Mouse (Mus musculus): ENCODE measurements at regions not wholly inside any gene's neighbourhood (a gene's known extent, or its start where the extent isn't known, plus 50 kb on each side); places are given as distances from the start of the nearest gene placed in this dataset.

- ATAC-seq (replicated peaks; ENCODE audit: poor library complexity, severe bottlenecking), result no peak
Observed at GRCm38 (mm10) chr16:95057596-95057995, 60.1 kb upstream of the Kcnj6 start.

DNA sequence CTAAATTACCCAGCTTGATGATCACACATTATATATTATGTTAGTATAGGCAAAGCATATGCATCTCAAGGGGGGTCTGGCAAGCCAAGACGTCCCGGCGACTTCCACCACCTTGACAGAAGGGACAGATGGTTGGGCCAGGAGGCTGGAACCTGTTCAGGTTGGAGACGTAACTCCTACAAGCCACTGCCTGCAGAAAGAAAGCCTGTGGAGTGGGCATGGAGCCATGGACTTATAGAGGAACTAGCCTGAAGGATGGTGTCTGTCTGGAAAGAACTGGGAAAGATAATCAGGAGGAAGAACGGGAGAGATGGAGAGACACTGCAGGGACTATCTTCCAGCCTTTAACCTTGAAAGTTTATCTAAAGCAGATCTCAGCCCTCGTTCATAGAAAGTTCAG lies 66.9 kb upstream of the Kcnj6 start:
- ATAC-seq (replicated peaks; ENCODE audit: poor library complexity, severe bottlenecking), result no peak

- no peak for ATAC-seq (replicated peaks; ENCODE audit: poor library complexity, severe bottlenecking)
Observed at GRCm38 (mm10) chr16:95066687-95067086, 69.2 kb upstream of the Kcnj6 start.

DNA sequence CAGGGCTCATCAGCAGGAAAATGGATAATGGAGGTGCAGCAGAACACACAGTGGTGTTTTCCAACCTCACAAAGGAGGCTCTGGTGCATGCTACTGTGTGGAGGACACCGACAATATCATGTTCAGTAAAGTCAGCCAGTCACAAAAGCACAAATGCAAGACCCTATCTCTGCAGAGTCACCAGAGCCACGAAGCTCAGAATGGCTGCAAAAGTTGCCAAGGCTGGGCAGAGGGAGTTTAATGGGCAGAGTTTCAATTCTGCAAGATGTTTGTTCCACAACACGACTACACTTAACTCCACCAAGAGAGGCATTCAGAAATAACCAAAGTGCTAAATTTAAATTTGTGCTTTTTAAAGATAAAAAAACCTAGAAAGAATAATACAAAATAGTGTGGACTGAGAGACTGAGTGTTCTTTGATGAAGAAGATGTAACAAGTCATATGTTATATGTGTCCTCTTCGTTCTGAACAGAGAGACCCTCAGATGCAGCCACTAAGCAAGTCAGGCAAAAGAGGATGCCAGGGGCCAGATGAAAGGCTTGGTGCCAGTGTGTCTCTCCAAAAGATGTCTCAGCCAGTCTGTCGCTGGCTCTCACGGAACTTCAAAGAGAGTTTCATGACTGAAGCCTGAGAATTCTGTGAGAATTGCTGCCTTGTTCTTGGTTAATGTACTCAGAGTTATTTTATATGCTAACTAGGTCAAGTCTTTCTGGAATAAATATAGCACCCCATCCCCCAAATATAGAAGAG lies 95.1 kb upstream of the Kcnj6 start:
- ATAC-seq (replicated peaks; ENCODE audit: poor library complexity, severe bottlenecking), result no peak

- peak; percentile 56; the same call in 1 of the 2 replicates for ATAC-seq (replicated peaks; ENCODE audit: poor library complexity, severe bottlenecking)
Observed at GRCm38 (mm10) chr16:95093753-95094152, 96.3 kb upstream of the Kcnj6 start.

DNA sequence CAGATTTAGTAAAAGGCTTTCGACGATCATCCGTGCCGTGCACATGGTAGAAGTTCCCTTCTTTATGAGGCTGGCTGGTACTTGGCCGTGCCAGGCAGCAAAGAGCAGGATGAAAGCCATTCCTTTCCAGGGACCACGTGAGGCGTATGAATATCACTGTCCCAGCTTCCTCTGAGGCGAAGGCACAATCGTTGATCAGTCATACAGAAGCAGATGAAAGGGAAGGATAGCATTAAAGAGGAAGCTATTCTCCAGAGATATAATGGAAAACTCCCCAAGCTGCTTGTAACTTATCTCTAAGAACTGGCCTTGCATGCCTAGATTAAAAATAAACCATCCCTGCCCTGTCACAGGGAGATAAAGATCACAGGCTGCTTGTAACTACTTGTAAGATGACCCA lies 103.5 kb upstream of the Kcnj6 start:
- ATAC-seq (replicated peaks; ENCODE audit: poor library complexity, severe bottlenecking), result no peak

DNA sequence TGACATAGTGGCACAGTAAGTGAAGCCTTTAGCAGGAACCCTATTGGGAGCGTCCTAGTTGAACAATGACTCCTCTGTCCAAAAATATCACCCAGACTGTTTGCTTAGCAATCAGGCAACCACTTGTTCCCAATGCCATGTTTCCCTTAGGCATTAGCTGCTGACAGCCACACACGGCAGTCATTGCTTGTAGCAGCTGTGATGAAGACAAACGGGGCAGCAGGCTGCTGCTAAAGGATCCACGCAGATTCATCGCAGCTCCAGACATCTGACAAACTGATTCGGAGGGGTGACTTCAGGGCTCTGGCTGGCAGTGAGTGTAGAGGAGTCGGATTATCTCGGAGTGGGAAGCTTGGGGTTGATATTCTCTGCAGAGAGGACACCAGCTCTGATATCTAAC lies 120.0 kb upstream of the Kcnj6 start:
- no peak for ATAC-seq (replicated peaks; ENCODE audit: poor library complexity, severe bottlenecking)

DNA sequence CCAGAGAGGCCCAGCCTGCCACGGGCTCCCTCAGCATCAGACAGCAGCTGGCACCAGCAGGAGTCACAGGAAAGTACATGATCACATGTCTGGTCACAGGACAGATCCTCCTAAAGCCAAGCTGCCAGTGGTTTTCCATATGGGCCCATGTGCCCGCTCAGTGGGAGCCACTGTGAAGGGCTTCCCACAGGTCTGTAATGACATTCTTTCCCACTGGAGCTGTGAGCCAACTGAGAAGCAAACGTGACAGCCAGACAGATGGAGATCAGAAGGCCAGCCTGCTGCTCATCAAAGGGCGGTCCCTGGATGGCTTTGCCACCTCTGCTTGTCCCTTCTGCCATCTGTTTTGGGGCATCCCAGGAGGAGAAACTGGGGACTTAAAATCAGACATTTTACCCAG lies 121.8 kb upstream of the Kcnj6 start:
- ATAC-seq (replicated peaks; ENCODE audit: poor library complexity, severe bottlenecking), result no peak

GRCm38 (mm10) chr16:95122048-95122447 lies 124.5 kb upstream of the Kcnj6 start:
- no peak for ATAC-seq (replicated peaks; ENCODE audit: poor library complexity, severe bottlenecking)

GRCm38 (mm10) chr16:95127616-95128015 lies 129.7 kb upstream of the Kcnj15 start:
- ATAC-seq (replicated peaks; ENCODE audit: poor library complexity, severe bottlenecking), result no peak

DNA sequence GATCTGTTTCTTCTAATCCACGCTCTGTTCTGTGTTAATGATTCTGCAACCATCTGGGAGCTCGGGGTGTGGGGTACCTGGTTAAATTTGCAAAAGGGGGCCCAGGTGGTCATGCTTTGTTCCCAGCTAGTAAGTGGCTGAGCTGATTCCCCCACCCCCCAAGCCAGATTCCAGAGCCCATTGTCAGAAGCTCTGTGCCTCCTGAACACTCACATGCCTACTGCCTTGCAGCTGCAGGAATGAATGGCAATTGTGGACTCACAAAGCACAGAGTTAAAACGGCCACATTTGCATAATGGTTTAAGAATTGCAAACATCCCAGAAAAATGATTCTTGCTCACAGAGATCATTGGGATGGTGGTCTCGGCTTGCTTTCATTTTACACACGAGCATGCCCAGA lies 125.5 kb upstream of the Kcnj15 start:
- no peak for ATAC-seq (replicated peaks; ENCODE audit: poor library complexity, severe bottlenecking)

DNA sequence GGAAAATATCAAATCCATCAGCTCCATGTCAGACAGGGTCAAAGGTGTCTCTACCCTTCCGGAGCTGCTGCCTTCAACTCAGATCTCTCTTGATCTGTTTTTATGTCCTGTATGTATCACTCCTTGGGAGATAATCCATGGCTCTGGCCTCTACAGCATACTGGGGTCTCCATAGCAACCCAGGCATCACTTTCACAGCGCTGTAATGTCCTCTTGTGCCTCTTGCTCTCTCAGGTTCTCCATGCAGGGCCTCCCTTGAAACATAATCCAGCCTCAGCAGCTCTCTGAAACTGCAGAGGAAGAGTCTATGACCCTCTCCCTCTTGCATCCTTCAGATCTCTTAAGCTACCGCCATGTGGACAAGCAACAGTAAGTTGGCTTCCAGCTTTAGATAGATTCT lies 118.5 kb upstream of the Kcnj15 start:
- no peak for ATAC-seq (replicated peaks; ENCODE audit: poor library complexity, severe bottlenecking)

DNA sequence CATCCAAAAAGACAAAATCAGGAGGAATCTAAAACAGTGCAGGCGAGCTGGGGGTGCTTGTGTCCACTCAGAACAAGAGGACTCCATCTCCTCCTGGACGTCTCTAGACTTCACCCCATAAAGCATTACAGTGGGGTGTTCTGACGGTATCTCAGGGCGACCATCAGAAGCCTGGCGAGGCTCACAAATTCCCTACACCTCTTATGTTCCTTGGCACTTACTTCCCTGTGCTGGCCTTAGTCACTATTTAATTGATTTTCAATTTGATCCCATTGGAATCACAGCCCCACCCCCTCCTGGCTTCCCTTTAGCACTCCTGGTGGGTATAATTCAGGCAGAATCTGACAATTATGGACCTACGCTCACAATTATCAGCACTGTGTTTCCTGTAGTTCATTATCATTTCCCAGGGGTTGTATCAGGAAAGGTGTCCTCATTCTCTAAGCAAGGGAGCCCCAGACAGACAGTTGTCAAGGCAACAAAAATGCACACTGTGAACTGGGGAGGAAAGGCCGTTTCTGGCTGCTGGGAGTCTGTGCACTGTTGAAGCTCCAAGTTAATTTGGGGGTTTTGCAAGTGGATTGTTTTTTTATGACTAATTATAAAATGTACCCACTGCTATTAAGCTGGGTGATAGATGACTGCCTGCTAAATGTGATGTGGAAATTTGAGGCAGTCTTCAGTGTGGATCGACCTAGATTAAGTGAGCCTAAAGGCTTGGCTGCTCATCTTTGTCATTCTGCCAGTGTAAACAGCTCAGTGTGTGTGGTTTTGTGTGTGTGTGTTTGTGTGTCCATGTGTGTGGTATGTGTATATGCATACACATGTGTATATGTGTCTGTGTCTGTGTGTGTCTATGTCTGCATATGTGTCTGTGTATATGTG lies 115.6 kb upstream of the Kcnj15 start:
- ATAC-seq (replicated peaks; ENCODE audit: poor library complexity, severe bottlenecking), result no peak

DNA sequence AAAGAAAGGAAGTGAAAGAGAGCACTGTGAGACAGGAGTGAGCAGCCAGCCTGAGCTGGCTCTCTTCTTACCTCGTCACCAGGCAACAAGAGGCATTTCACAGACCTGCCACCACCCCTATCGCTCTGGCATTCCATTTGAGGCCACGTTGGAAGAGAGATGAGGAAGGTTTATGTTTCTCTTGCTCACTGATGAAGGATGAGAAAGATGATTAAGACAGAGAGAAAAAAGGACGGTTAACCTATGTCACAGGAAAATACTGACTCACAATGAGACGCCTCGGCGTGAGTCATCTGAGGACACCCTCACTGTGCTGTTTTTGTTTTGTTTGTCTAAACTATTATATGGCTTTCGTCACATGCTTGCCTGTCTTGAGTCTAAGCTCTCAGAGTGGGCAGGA lies 106.9 kb upstream of the Kcnj15 start:
- no peak for ATAC-seq (replicated peaks; ENCODE audit: poor library complexity, severe bottlenecking)

- ATAC-seq (replicated peaks; ENCODE audit: poor library complexity, severe bottlenecking), result no peak
Observed at GRCm38 (mm10) chr16:95151499-95151898, 105.9 kb upstream of the Kcnj15 start.

DNA sequence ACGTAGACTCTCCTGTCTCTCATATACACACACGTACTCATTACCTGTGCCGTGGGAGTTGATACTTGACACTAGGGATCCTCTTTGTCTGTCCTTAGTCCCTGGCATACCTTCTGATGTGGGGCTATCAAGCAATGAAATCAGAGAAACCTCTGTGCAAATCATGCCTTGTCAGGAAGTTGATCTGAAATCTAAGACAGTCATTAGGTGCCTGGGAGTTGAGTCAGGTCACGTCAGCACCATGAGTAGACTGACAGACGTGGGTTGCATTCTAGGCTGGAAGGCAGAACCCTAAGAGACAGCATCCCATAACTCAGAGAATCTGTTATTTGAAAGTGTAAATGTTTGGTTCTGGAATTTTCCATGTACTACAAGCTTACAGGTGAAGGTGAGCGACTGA lies 105.4 kb upstream of the Kcnj15 start:
- no peak for ATAC-seq (replicated peaks; ENCODE audit: poor library complexity, severe bottlenecking)

GRCm38 (mm10) chr16:95152742-95153383 lies 104.5 kb upstream of the Kcnj15 start:
- ATAC-seq (replicated peaks; ENCODE audit: poor library complexity, severe bottlenecking), result no peak

DNA sequence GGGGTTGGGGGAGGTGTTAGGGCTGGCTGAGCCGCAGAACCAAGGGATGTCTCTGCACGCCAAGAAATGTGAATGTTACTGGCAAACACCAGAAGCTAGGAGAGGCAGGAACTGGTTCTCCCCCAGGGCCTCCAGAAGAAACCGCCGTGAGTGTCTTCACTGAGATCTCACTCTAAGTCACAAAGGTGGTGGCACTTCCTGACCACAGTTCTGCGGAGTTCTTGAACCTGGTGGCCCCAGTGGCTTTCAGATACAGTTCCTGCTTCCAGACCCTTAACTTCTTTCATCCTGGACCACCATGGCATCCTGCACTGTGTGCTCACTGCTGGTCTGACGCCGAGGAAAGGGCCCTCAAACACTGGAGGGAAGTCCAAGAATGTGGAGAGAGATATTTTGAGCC lies 89.0 kb upstream of the Kcnj15 start:
- ATAC-seq (replicated peaks; ENCODE audit: poor library complexity, severe bottlenecking), result no peak

GRCm38 (mm10) chr16:95169346-95169745 lies 88.0 kb upstream of the Kcnj15 start:
- no peak for ATAC-seq (replicated peaks; ENCODE audit: poor library complexity, severe bottlenecking)

- no peak for ATAC-seq (replicated peaks; ENCODE audit: poor library complexity, severe bottlenecking)
Observed at GRCm38 (mm10) chr16:95180562-95180961, 76.8 kb upstream of the Kcnj15 start.

DNA sequence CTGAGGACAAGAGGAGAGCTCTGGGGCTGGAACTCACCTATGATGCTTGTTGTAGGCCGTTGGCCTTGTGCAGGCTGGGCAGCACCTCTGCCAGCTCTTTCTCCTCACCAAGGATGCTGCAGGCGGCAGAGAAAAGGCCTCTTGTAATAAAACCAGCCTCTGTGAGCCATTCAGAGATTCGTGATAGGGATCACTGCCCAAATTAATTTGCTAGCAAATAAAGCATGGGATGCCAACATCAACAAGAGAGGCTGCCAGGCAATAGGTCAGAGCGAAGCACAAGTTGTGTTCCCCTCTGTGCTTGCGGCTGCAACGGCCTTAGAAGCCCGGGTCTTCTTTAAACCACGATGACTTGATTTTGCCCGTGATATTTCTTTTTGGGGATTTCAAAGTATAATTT lies 72.0 kb upstream of the Kcnj15 start:
- no peak for ATAC-seq (replicated peaks; ENCODE audit: poor library complexity, severe bottlenecking)

Measured in granulocyte monocyte progenitor cell, adult 5-6 weeks (primary cell).